Mouse (Mus musculus) gonadal fat pad, adult 2 months (tissue): ENCODE data around the gene Gm5934. TPM values are rescaled to one million over a fixed set of nuclear protein-coding genes. Genes with fewer than 3 reads are reported as not detected.
"Not testable (repeated sequence)": the region's sequence is repeated elsewhere in the genome, so short reads cannot be mapped to it uniquely, and the experiment has no call there.

Source experiments
- DNase-seq: peaks from one replicate; pipeline ENCODE4 v3.0.0-alpha.2; 2012; ENCODE audit warnings: low read depth
- polyA plus RNA-seq: library from polyadenylated mRNA; depleted of rRNA; stranded (reverse); fragments of >200 nt; gene quantifications from 2 replicates; pipeline ENCODE4 v1.2.3, GENCODE M21; 2012; rRNA removed

The Gm5934 gene
- not detected in 2 replicates for polyA plus RNA-seq

GRCm38 (mm10) chrX:24500660-24501059 is at the start of gene Gm5934:
TSS of gene Gm5934 (minus strand) at chrX:24500760.
- DNase-seq = not testable (repeated sequence)

Other genes with a start within 250 kb of the Gm5934 start
- gene Gm4297, start 74.1 kb upstream of the Gm5934 start, polyA plus RNA-seq = not detected in 2 replicates